Mouse (Mus musculus): ENCODE measurements around the gene Uso1.

Uso1 gene

GRCm38 (mm10) chr5:92137239-92138046, at the start of gene Uso1:
TSS of gene Uso1 (plus strand) at chr5:92137938.
- peak; percentile 100 for DNase-seq

GRCm38 (mm10) chr5:92093263-92094061, 44.3 kb upstream of the Uso1 start:
- peak; percentile 92 for DNase-seq

GRCm38 (mm10) chr5:92094062-92094415, 43.7 kb upstream of the Uso1 start:
- DNase-seq: no peak

- peak; percentile 83 for DNase-seq
These were observed 41.0 kb upstream of the Uso1 start for GRCm38 (mm10) chr5:92096786-92097185.

GRCm38 (mm10) chr5:92097779-92098178, 40.0 kb upstream of the Uso1 start:
- no peak for DNase-seq

- DNase-seq: peak; percentile 93
These were observed 39.2 kb upstream of the Uso1 start for GRCm38 (mm10) chr5:92098351-92099109.

- DNase-seq: no peak
These were observed 36.1 kb upstream of the Uso1 start for GRCm38 (mm10) chr5:92101601-92102000.

- DNase-seq: peak; percentile 83
These were observed 34.7 kb upstream of the Uso1 start for GRCm38 (mm10) chr5:92103062-92103461.

- DNase-seq: no peak
These were observed 33.8 kb upstream of the Uso1 start for GRCm38 (mm10) chr5:92103816-92104415.

GRCm38 (mm10) chr5:92106327-92107125, 31.2 kb upstream of the Uso1 start:
- DNase-seq: peak; percentile 96

- DNase-seq: peak; percentile 97
These were observed 30.5 kb upstream of the Uso1 start for GRCm38 (mm10) chr5:92107282-92107681.

GRCm38 (mm10) chr5:92110818-92111355, 26.9 kb upstream of the Uso1 start:
- DNase-seq: peak; percentile 91

- no peak for DNase-seq
These were observed 25.6 kb upstream of the Uso1 start for GRCm38 (mm10) chr5:92112175-92112574.

- peak; percentile 93 for DNase-seq
These were observed 25.2 kb upstream of the Uso1 start for GRCm38 (mm10) chr5:92112585-92112984.

GRCm38 (mm10) chr5:92113484-92113883, 24.3 kb upstream of the Uso1 start:
- DNase-seq: no peak

GRCm38 (mm10) chr5:92114223-92114622, 23.5 kb upstream of the Uso1 start:
- no peak for DNase-seq

- no peak for DNase-seq
These were observed 22.8 kb upstream of the Uso1 start for GRCm38 (mm10) chr5:92114939-92115338.

GRCm38 (mm10) chr5:92117823-92118403, 19.8 kb upstream of the Uso1 start:
- DNase-seq: peak; percentile 97

- DNase-seq: no peak
These were observed 16.1 kb upstream of the Uso1 start for GRCm38 (mm10) chr5:92121636-92122035.

- DNase-seq: no peak
These were observed 12.3 kb upstream of the Uso1 start for GRCm38 (mm10) chr5:92125446-92125845.

- peak; percentile 89 for DNase-seq
These were observed 10.6 kb upstream of the Uso1 start for GRCm38 (mm10) chr5:92127141-92127625.
